Mouse (Mus musculus) lung, postnatal 25 days (tissue): ENCODE measurements around the gene P4htm.

Experiments used
- DNase-seq: peaks from one replicate; pipeline ENCODE4 v3.0.0; 2022; ENCODE audit warnings: low spot score

The P4htm gene

GRCm38 (mm10) chr9:108577934-108578544 lies 19.4 kb downstream of the P4htm start:
- peak; percentile 54 for DNase-seq

- no peak for DNase-seq
Observed at GRCm38 (mm10) chr9:108577025-108577424, 20.4 kb downstream of the P4htm start.

GRCm38 (mm10) chr9:108575321-108576297 lies 21.9 kb downstream of the P4htm start:
- no peak for DNase-seq

- no peak for DNase-seq
Observed at GRCm38 (mm10) chr9:108574921-108575320, 22.5 kb downstream of the P4htm start.

GRCm38 (mm10) chr9:108573774-108574690 lies 23.4 kb downstream of the P4htm start:
- peak; percentile 27 for DNase-seq

GRCm38 (mm10) chr9:108572321-108572720 lies 25.1 kb downstream of the P4htm start:
- DNase-seq: no peak

GRCm38 (mm10) chr9:108571401-108571973 lies 26.0 kb downstream of the P4htm start:
- DNase-seq: no peak

- DNase-seq: peak; percentile 85
Observed at GRCm38 (mm10) chr9:108570207-108570896, 27.1 kb downstream of the P4htm start.

- DNase-seq: peak; percentile 95
Observed at GRCm38 (mm10) chr9:108569381-108570206, 27.9 kb downstream of the P4htm start, which contains the start of gene Dalrd3. TSS of gene Dalrd3 (plus strand) at chr9:108569886.

- DNase-seq: no peak
Observed at GRCm38 (mm10) chr9:108568511-108568921, 29.0 kb downstream of the P4htm start.

- peak; percentile 32 for DNase-seq
Observed at GRCm38 (mm10) chr9:108567931-108568419, 29.5 kb downstream of the P4htm start.

GRCm38 (mm10) chr9:108566815-108567776 lies 30.4 kb downstream of the P4htm start, which contains the start of gene Ndufaf3:
TSS of gene Ndufaf3 (minus strand) at chr9:108567434.
- peak; percentile 97 for DNase-seq

- DNase-seq: peak; percentile 16
Observed at GRCm38 (mm10) chr9:108565881-108566814, 31.3 kb downstream of the P4htm start.

- no peak for DNase-seq
Observed at GRCm38 (mm10) chr9:108564131-108564530, 33.3 kb downstream of the P4htm start.

- no peak for DNase-seq
Observed at GRCm38 (mm10) chr9:108563671-108564070, 33.8 kb downstream of the P4htm start.

GRCm38 (mm10) chr9:108560227-108560841 lies 37.1 kb downstream of the P4htm start, which contains the start of gene Impdh2:
TSS of gene Impdh2 (plus strand) at chr9:108560286.
- peak; percentile 96 for DNase-seq

- DNase-seq: no peak
Observed at GRCm38 (mm10) chr9:108559169-108559568, 38.3 kb downstream of the P4htm start.
